Mouse (Mus musculus): Measurements from ENCODE around the gene Chic2. TPM values are rescaled to one million over a fixed set of nuclear protein-coding genes. Genes with fewer than 3 reads are reported as not detected.

Gene Chic2
- polyA plus RNA-seq, 1 experiment = 4.2 TPM

DNA sequence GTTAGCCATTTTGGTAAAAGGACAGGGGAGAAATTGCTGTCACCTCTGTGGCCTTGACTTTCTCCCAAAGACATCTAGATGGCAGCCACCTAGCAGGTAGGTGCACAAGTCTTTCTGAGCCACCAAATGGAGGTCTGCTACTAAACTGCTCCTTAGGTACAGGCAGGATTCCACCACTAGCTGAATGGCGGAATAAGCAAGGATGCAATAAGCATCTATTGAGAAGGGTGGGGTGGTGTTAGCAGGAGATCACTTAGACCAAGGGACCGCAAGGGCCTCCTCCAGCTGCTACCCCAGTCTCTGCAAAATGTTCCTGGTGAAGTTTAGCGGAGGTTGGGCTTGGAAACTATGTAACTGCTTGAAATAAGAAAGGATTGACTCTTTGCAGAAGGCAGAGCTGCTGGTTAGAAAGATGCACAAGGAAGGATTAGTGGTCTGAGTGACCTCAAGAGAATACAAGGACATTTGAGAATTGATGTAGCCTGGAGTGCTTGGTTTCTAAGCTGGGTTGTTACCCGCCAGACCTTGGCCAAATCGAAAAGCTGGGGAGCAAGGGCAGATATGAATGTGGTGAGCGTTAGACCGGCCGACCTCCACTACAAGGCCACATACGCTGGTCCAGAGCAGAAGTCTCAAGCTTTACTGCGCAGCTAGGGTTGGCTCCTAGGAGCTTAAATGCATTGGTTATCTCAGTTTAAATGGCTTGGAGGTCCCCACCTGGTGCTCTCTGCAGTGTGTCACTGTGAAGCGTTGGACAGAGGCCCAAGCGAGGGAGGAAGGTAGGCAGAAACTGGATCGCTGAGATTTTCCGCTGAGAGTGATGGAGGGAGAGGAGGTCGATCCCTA, 30.2 kb upstream of the Chic2 start:
- H3K27me3 ChIP-seq (ENCODE audit: control insufficient read depth, insufficient read depth, low read length) = peaks cover 30% of the 10 kb centered on the region

DNA sequence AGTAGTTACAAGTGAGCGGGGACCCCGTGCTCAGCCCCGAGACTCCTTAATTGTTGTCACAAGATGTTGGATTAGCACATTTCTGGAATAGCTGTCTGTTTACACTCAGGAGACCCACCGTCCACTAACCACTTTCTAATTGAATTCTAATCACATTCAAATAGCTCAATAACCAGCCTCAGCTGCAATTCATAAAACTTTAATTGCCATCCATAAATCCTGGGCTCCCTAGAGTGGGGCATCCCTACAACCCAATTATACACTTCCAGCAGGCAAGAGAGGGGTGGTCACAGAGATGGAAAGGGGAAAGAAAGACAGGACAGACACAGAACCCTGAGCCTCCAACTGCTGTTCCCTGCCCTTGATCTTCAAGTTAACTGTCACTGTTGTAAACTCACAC, 29.6 kb upstream of the Chic2 start:
- TF ChIP-seq CTCF (IDR thresholded peaks at IDR 0.05; ENCODE audit: extremely low read depth, insufficient read depth, insufficient read length, insufficient replicate concordance) = no peak
- TF ChIP-seq POLR2A (IDR thresholded peaks at IDR 0.05; ENCODE audit: low read depth, low read length) = no peak
- Histone ChIP-seq H3K4me1 (ENCODE audit: control insufficient read depth, insufficient read depth, insufficient read length) (peaks cover 3% of the 10 kb centered on the region), H3K27me3 (ENCODE audit: control insufficient read depth, insufficient read depth, low read length) (peaks cover 34% of the 10 kb centered on the region), H3K4me3 (ENCODE audit: extremely low read depth, insufficient read depth, insufficient read length) (no peak overlapping the region), H3K27ac (ENCODE audit: insufficient read depth, low read length) (no peak overlapping the region), H3K36me3 (ENCODE audit: control insufficient read depth, insufficient read depth, low read length) (no peaks in the 10 kb centered on the region)
- 29% methylated on average over 4 of the region's 4 CpGs for whole genome bisulfite sequencing
- DNase-seq (ENCODE audit: low read depth in 1 of 2, low spot score in 2 of 2) = no peak

More for the DNA sequence above, 30.2 kb upstream of the Chic2 start:
- no peak for DNase-seq (ENCODE audit: low read depth in 1 of 2, low spot score in 2 of 2)
- Histone ChIP-seq H3K36me3 (ENCODE audit: control insufficient read depth, insufficient read depth, low read length) (no peaks in the 10 kb centered on the region), H3K4me1 (ENCODE audit: control insufficient read depth, insufficient read depth, insufficient read length) (peaks cover 3% of the 10 kb centered on the region), H3K27ac (ENCODE audit: insufficient read depth, low read length) (no peak overlapping the region), H3K4me3 (ENCODE audit: extremely low read depth, insufficient read depth, insufficient read length) (no peak overlapping the region)
- WGBS = 17% methylated on average over 15 of the region's 15 CpGs
- no peak for TF ChIP-seq CTCF (IDR thresholded peaks at IDR 0.05; ENCODE audit: extremely low read depth, insufficient read depth, insufficient read length, insufficient replicate concordance)
- TF ChIP-seq POLR2A (IDR thresholded peaks at IDR 0.05; ENCODE audit: low read depth, low read length) = no peak

DNA sequence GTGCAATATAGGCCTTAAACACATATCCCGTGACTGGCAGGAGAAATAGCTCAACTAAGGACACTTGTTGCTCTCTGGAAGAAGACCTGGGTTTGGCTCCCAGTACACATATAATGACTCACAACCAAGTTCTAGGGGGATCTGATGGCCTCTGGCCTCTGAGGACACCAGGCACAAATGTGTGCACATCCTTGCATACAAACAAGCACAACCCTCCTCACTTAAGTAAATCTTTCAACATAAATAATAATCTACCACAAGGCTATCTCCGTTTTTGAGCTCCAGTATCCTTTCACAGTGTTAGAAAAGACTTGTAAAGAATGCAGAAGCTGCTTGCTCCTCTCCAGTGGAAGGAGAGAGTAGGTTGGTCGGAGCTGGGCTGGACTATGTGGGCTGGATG, 29.1 kb upstream of the Chic2 start:
- no peak for TF ChIP-seq POLR2A (IDR thresholded peaks at IDR 0.05; ENCODE audit: low read depth, low read length)
- no peak for TF ChIP-seq CTCF (IDR thresholded peaks at IDR 0.05; ENCODE audit: extremely low read depth, insufficient read depth, insufficient read length, insufficient replicate concordance)
- WGBS = 24% methylated on average over 3 of the region's 3 CpGs
- DNase-seq (ENCODE audit: low read depth in 1 of 2, low spot score in 2 of 2) = no peak
- Histone ChIP-seq H3K27ac (ENCODE audit: insufficient read depth, low read length) (no peak overlapping the region), H3K36me3 (ENCODE audit: control insufficient read depth, insufficient read depth, low read length) (no peaks in the 10 kb centered on the region), H3K27me3 (ENCODE audit: control insufficient read depth, insufficient read depth, low read length) (peaks cover 34% of the 10 kb centered on the region), H3K4me3 (ENCODE audit: extremely low read depth, insufficient read depth, insufficient read length) (no peak overlapping the region), H3K4me1 (ENCODE audit: control insufficient read depth, insufficient read depth, insufficient read length) (peaks cover 3% of the 10 kb centered on the region)

DNA sequence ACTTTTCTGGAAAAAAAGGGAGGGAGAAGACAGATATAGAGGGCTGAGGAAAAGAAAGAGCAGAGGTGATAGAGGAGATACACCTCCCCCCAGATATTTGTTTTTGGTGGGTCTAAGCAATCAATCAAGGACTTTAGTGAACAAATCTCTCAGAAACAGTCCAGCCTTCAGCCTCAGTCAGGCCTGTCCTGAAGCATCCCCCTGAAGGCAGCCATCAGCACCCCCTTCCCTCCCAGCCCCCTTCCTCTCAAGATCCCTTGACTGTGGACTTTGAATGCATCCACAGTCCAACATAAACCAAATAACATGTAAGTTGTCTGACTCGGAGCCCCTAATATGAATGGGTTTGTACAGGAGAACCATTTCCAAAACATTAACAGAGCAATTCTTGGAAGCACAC, 28.6 kb upstream of the Chic2 start:
- no peak for DNase-seq (ENCODE audit: low read depth in 1 of 2, low spot score in 2 of 2)
- 36% methylated on average over 1 of the region's 1 CpGs for WGBS
- Histone ChIP-seq H3K4me1 (ENCODE audit: control insufficient read depth, insufficient read depth, insufficient read length) (peaks cover 3% of the 10 kb centered on the region), H3K27me3 (ENCODE audit: control insufficient read depth, insufficient read depth, low read length) (peaks cover 33% of the 10 kb centered on the region), H3K4me3 (ENCODE audit: extremely low read depth, insufficient read depth, insufficient read length) (no peak overlapping the region), H3K27ac (ENCODE audit: insufficient read depth, low read length) (no peak overlapping the region), H3K36me3 (ENCODE audit: control insufficient read depth, insufficient read depth, low read length) (no peaks in the 10 kb centered on the region)
- TF ChIP-seq CTCF (IDR thresholded peaks at IDR 0.05; ENCODE audit: extremely low read depth, insufficient read depth, insufficient read length, insufficient replicate concordance) (no peak), POLR2A (IDR thresholded peaks at IDR 0.05; ENCODE audit: low read depth, low read length) (no peak)

DNA sequence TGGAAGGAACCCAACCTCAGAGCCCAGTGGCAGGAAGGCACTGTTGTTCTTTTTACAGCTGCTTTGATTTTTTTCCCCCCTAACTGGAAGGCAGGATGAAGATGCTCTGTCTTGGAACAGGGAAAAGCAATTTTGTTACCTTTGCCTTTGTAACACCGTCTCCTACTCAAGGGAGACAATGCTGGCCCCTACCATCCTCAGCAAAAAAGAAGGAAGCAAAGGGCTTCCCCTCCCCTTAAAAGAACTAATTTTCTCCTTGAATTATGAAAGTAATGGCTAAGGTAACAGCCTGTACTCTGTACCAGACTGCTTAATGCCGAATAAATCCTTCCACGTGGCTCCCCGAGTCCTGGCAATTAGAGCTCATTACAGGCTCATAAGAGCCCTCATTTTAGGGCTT, 28.0 kb upstream of the Chic2 start:
- 15% methylated on average over 4 of the region's 4 CpGs for WGBS
- DNase-seq (ENCODE audit: low read depth in 1 of 2, low spot score in 2 of 2) = no peak
- no peak overlapping the region for H3K27ac ChIP-seq (ENCODE audit: insufficient read depth, low read length)
- no peak for TF ChIP-seq CTCF (IDR thresholded peaks at IDR 0.05; ENCODE audit: extremely low read depth, insufficient read depth, insufficient read length, insufficient replicate concordance)
- TF ChIP-seq POLR2A (IDR thresholded peaks at IDR 0.05; ENCODE audit: low read depth, low read length) = no peak
- H3K36me3 ChIP-seq (ENCODE audit: control insufficient read depth, insufficient read depth, low read length) = no peaks in the 10 kb centered on the region
- peaks cover 8% of the 10 kb centered on the region for H3K4me1 ChIP-seq (ENCODE audit: control insufficient read depth, insufficient read depth, insufficient read length)
- H3K4me3 ChIP-seq (ENCODE audit: extremely low read depth, insufficient read depth, insufficient read length) = no peak overlapping the region
- H3K27me3 ChIP-seq (ENCODE audit: control insufficient read depth, insufficient read depth, low read length) = peaks cover 29% of the 10 kb centered on the region

DNA sequence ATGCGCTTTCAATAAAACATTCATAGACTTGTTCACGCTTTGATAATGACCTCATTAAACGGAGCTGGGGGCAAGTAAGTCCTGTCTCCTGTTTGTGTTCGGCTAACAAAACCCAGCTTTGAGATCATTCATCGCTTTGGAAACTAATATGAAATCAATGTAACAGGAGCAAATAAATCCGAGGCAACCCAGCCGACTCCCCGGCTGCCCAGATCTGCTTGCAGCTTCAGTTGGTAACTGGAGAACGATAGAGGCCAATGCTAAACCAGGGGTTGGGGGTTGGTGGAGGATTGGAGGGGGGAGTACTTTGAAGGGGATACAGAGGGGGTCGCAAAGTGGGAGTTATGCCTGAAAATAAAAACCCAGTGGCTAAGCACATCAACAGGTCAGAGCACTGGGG, 27.4 kb upstream of the Chic2 start:
- 13% methylated on average over 10 of the region's 10 CpGs for WGBS
- DNase-seq (ENCODE audit: low read depth in 1 of 2, low spot score in 2 of 2) = no peak
- no peak overlapping the region for H3K27ac ChIP-seq (ENCODE audit: insufficient read depth, low read length)
- H3K36me3 ChIP-seq (ENCODE audit: control insufficient read depth, insufficient read depth, low read length) = no peaks in the 10 kb centered on the region
- H3K4me1 ChIP-seq (ENCODE audit: control insufficient read depth, insufficient read depth, insufficient read length) = peaks cover 8% of the 10 kb centered on the region
- peaks cover 29% of the 10 kb centered on the region for H3K27me3 ChIP-seq (ENCODE audit: control insufficient read depth, insufficient read depth, low read length)
- H3K4me3 ChIP-seq (ENCODE audit: extremely low read depth, insufficient read depth, insufficient read length) = no peak overlapping the region
- TF ChIP-seq CTCF (IDR thresholded peaks at IDR 0.05; ENCODE audit: extremely low read depth, insufficient read depth, insufficient read length, insufficient replicate concordance) (no peak), POLR2A (IDR thresholded peaks at IDR 0.05; ENCODE audit: low read depth, low read length) (no peak)

Measured in spleen, adult 2 months (tissue).